In the genomic region with DNA sequence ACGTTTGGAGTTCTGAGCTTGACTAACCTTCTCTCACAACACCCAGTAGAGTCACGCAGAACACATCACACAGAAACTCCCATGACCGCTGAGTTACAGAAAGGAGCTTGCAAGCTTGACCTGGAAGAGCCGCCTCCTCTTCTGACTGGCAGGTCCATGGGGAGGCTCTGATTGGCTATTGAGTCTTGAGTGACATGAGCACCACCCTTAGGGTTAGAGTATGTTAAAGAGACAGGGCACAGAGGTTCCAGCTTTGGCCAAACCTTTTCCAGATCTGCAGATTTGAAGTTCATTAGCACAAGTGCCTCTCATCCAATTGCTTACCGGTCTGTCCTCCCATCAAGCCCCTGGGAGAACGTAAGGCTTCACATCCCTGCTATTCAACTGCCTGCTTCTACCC, we compare ENCODE assay signal across 8 mouse cellular contexts. TPM values are rescaled to one million over a fixed set of nuclear protein-coding genes. Genes with fewer than 3 reads are reported as not detected.
DNase-seq lines count a peak whose midpoint lies in the region; ATAC-seq lines count a peak whose summit lies in the region.
"Not testable (repeated sequence)": the region's sequence is repeated elsewhere in the genome, so short reads cannot be mapped to it uniquely, and the experiment has no call there.

A gene (minus strand): TSS at position 81 of the 400 bp plus-strand sequence.

- not testable (repeated sequence) for H3K36me3 ChIP-seq in ES-E14 (ENCODE audit: control insufficient read depth, insufficient read depth, low read length, poor library complexity, severe bottlenecking); hindbrain, embryonic 11.5 days (ENCODE audit: control insufficient read depth, insufficient read depth, low read length); liver, embryonic 12.5 days; midbrain, embryonic 16.5 days (ENCODE audit: control insufficient read depth, insufficient read depth, low read length); stomach, embryonic 15.5 days

- DNase-seq in ES-E14 (ENCODE audit: low read depth, low spot score); hindbrain, embryonic 11.5 days (ENCODE audit: low spot score): not testable (repeated sequence)
- DNase-seq in cerebellum, postnatal 25 days: peak; percentile 81 to 83
- peak; percentile 54 for DNase-seq in gastrocnemius, postnatal 10 days
- DNase-seq in layer of hippocampus, adult 18-20 months (ENCODE audit: low spot score in 2 of 2): peak; percentile 80 to 88

- in situ Hi-C loops in ES-E14 (cut with MboI; ENCODE audit: low sequenced_read_pairs in 2 of 2, unreplicated experiment in 2 of 2): not testable (repeated sequence)

- peak within 1 kb of the TSS; percentile 51; the same call in 1 of the 2 replicates for H3K9ac ChIP-seq in ES-E14 (ENCODE audit: insufficient read depth, low read depth, low read length, poor library complexity, severe bottlenecking)
- not testable (repeated sequence) for H3K9ac ChIP-seq in hindbrain, embryonic 11.5 days (ENCODE audit: low read depth, low read length); midbrain, embryonic 16.5 days (ENCODE audit: low read depth, low read length); stomach, embryonic 15.5 days
- H3K9ac ChIP-seq in liver, embryonic 12.5 days: peak within 1 kb of the TSS; percentile 41; the same call in 1 of the 2 replicates

- H3K4me1 ChIP-seq in ES-E14 (ENCODE audit: control insufficient read depth in 2 of 2, insufficient read depth in 2 of 2, low read length in 2 of 2, poor library complexity in 1 of 2); hindbrain, embryonic 11.5 days (replicated peaks; ENCODE audit: control insufficient read depth, insufficient read depth, low read length); liver, embryonic 12.5 days; midbrain, embryonic 16.5 days (ENCODE audit: control insufficient read depth, insufficient read depth, low read length); stomach, embryonic 15.5 days: not testable (repeated sequence)

- peak within 1 kb of the TSS; percentile 59 to 64 for H3K4me3 ChIP-seq in ES-E14 (ENCODE audit: insufficient read depth in 1 of 2, low read depth in 1 of 2, low read length in 2 of 2, poor library complexity in 1 of 2, severe bottlenecking in 1 of 2)
- peak within 1 kb of the TSS; percentile 25 for H3K4me3 ChIP-seq in hindbrain, embryonic 11.5 days (ENCODE audit: low read depth, low read length)
- peak within 1 kb of the TSS; percentile 52 for H3K4me3 ChIP-seq in liver, embryonic 12.5 days
- H3K4me3 ChIP-seq in midbrain, embryonic 16.5 days (ENCODE audit: low read depth, low read length): peak within 1 kb of the TSS; percentile 36
- H3K4me3 ChIP-seq in stomach, embryonic 15.5 days (replicated peaks): peak within 1 kb of the TSS; percentile 40

- not testable (repeated sequence) for H3K9me3 ChIP-seq in ES-E14 (ENCODE audit: control insufficient read depth, insufficient read depth, low read depth, low read length); hindbrain, embryonic 11.5 days (ENCODE audit: control insufficient read depth, low read length); liver, embryonic 12.5 days (replicated peaks); midbrain, embryonic 16.5 days (replicated peaks; ENCODE audit: control insufficient read depth, low read length, poor library complexity, severe bottlenecking); stomach, embryonic 15.5 days

- WGBS in hindbrain, embryonic 11.5 days: 3% methylated on average over 4 of the region's 6 CpGs
- WGBS in liver, embryonic 12.5 days (ENCODE audit: insufficient replicate concordance): 2% methylated on average over 6 of the region's 6 CpGs
- WGBS in midbrain, embryonic 16.5 days: 0% methylated on average over 3 of the region's 6 CpGs
- 1% methylated on average over 5 of the region's 6 CpGs for WGBS in stomach, embryonic 15.5 days

- ATAC-seq in hindbrain, embryonic 11.5 days (ENCODE audit: low FRiP score); liver, embryonic 12.5 days; midbrain, embryonic 16.5 days; stomach, embryonic 15.5 days (ENCODE audit: insufficient read depth, low FRiP score, low read depth): not testable (repeated sequence)

- H3K27me3 ChIP-seq in hindbrain, embryonic 11.5 days (ENCODE audit: control insufficient read depth, insufficient read depth, low read length); liver, embryonic 12.5 days (replicated peaks); midbrain, embryonic 16.5 days (ENCODE audit: control insufficient read depth, insufficient read depth, low read depth, low read length); stomach, embryonic 15.5 days (replicated peaks): not testable (repeated sequence)

- H3K27ac ChIP-seq in ES-E14 (ENCODE audit: insufficient read depth, low read depth, low read length, poor library complexity, severe bottlenecking); hindbrain, embryonic 11.5 days (ENCODE audit: low read depth, low read length); liver, embryonic 12.5 days; midbrain, embryonic 16.5 days (ENCODE audit: low read length); stomach, embryonic 15.5 days: not testable (repeated sequence)

- not testable (repeated sequence) for H3K4me2 ChIP-seq in hindbrain, embryonic 11.5 days (replicated peaks; ENCODE audit: low read depth, low read length); midbrain, embryonic 16.5 days (ENCODE audit: low read length)
- H3K4me2 ChIP-seq in liver, embryonic 12.5 days: peak within 1 kb of the TSS; percentile 42
- 0 out of 2 replicates have a peak within 1 kb of the TSS, but pooled peaks have one; percentile 27 for H3K4me2 ChIP-seq in stomach, embryonic 15.5 days

RNA-seq across cellular contexts. Expression of the gene that starts here (rescaled TPM):
- 26.3 and 27.4 TPM in 2 replicates for total RNA-seq in ES-E14 (2012; rRNA removed)
- 10 to 100 TPM; 10.0 to 17.2 TPM for total RNA-seq in gastrocnemius, postnatal 10 days (2021)
- polyA plus RNA-seq in hindbrain, embryonic 11.5 days (2014; fragmentation: Nextera tagmentation; extraction: Ambion mirVana): 29.4 and 30.3 TPM in 2 replicates
- total RNA-seq in layer of hippocampus, adult 18-20 months (2021): 10 to 100 TPM; 45.8 to 50.8 TPM
- 5.2 and 6.1 TPM in 2 replicates for polyA plus RNA-seq in liver, embryonic 12.5 days (2016; fragmentation: Nextera tagmentation; extraction: Ambion mirVana)
- 41.5 and 42.2 TPM in 2 replicates for polyA plus RNA-seq in midbrain, embryonic 16.5 days (2015; fragmentation: Nextera tagmentation; extraction: Ambion mirVana)
- 22.3 and 22.9 TPM in 2 replicates for polyA plus RNA-seq in stomach, embryonic 15.5 days (2015; fragmentation: Nextera tagmentation; extraction: Ambion mirVana)
